Mouse (Mus musculus): ENCODE measurements around the gene Fermt2. TPM values are rescaled to one million over a fixed set of nuclear protein-coding genes. Genes with fewer than 3 reads are reported as not detected.

The Fermt2 gene
- total and polyA plus RNA-seq, 2 experiments from 2014 or later, result 26.4 to 66.7 TPM

- Histone ChIP-seq H3K27me3 (ENCODE audit: insufficient read depth, low read length) (no peaks in the 10 kb centered on the region), H3K27ac (ENCODE audit: low read depth, low read length) (no peak overlapping the region), H3K4me1 (ENCODE audit: insufficient read depth, low read length) (no peaks in the 10 kb centered on the region), H3K4me2 (ENCODE audit: low read depth, low read length, poor library complexity, severe bottlenecking) (no peak overlapping the region), H3K9me3 (ENCODE audit: low read length) (no peaks in the 10 kb centered on the region), H3K9ac (replicated peaks; ENCODE audit: low read length, poor library complexity, severe bottlenecking) (no peak overlapping the region), H3K36me3 (ENCODE audit: insufficient read depth, low read length) (no peaks in the 10 kb centered on the region), H3K4me3 (ENCODE audit: low read depth, low read length) (no peak overlapping the region)
- TF ChIP-seq CTCF (IDR thresholded peaks at IDR 0.05), result no peak
- DNase-seq (ENCODE audit: low spot score), result no peak
- ATAC-seq (ENCODE audit: low FRiP score), result no peak
- 70% methylated on average over 12 of the region's 12 CpGs for WGBS
Measured at GRCm38 (mm10) chr14:45442781-45443560, 86.9 kb downstream of the Fermt2 start.

- H3K4me3 ChIP-seq (ENCODE audit: low read depth, low read length), result no peak overlapping the region
- H3K4me2 ChIP-seq (ENCODE audit: low read depth, low read length, poor library complexity, severe bottlenecking), result no peak overlapping the region
- no peak for DNase-seq (ENCODE audit: low spot score)
- no peaks in the 10 kb centered on the region for H3K36me3 ChIP-seq (ENCODE audit: insufficient read depth, low read length)
- no peaks in the 10 kb centered on the region for H3K9me3 ChIP-seq (ENCODE audit: low read length)
- WGBS, result 71% methylated on average over 6 of the region's 6 CpGs
- H3K9ac ChIP-seq (replicated peaks; ENCODE audit: low read length, poor library complexity, severe bottlenecking), result no peak overlapping the region
- H3K27me3 ChIP-seq (ENCODE audit: insufficient read depth, low read length), result no peaks in the 10 kb centered on the region
- no peak overlapping the region for H3K27ac ChIP-seq (ENCODE audit: low read depth, low read length)
- H3K4me1 ChIP-seq (ENCODE audit: insufficient read depth, low read length), result no peaks in the 10 kb centered on the region
- TF ChIP-seq CTCF (IDR thresholded peaks at IDR 0.05), result no peak
- ATAC-seq (ENCODE audit: low FRiP score), result peak; percentile 71; the same call in 1 of the 2 replicates
Measured at GRCm38 (mm10) chr14:45441291-45441690, 88.6 kb downstream of the Fermt2 start.

GRCm38 (mm10) chr14:45439387-45439786 lies 90.5 kb downstream of the Fermt2 start:
- Histone ChIP-seq H3K4me2 (ENCODE audit: low read depth, low read length, poor library complexity, severe bottlenecking) (no peak overlapping the region), H3K9me3 (ENCODE audit: low read length) (no peaks in the 10 kb centered on the region), H3K36me3 (ENCODE audit: insufficient read depth, low read length) (no peaks in the 10 kb centered on the region), H3K27ac (ENCODE audit: low read depth, low read length) (no peak overlapping the region), H3K9ac (replicated peaks; ENCODE audit: low read length, poor library complexity, severe bottlenecking) (no peak overlapping the region), H3K4me3 (ENCODE audit: low read depth, low read length) (no peak overlapping the region), H3K4me1 (ENCODE audit: insufficient read depth, low read length) (no peaks in the 10 kb centered on the region), H3K27me3 (ENCODE audit: insufficient read depth, low read length) (no peaks in the 10 kb centered on the region)
- 65% methylated on average over 9 of the region's 9 CpGs for WGBS
- no peak for TF ChIP-seq CTCF (IDR thresholded peaks at IDR 0.05)
- no peak for ATAC-seq (ENCODE audit: low FRiP score)
- DNase-seq (ENCODE audit: low spot score), result no peak

- 89% methylated on average over 2 of the region's 2 CpGs for WGBS
- no peak overlapping the region for H3K4me3 ChIP-seq (ENCODE audit: low read depth, low read length)
- no peaks in the 10 kb centered on the region for H3K9me3 ChIP-seq (ENCODE audit: low read length)
- ATAC-seq (ENCODE audit: low FRiP score) (no peak), DNase-seq (ENCODE audit: low spot score) (no peak)
- no peak overlapping the region for H3K27ac ChIP-seq (ENCODE audit: low read depth, low read length)
- H3K36me3 ChIP-seq (ENCODE audit: insufficient read depth, low read length), result no peaks in the 10 kb centered on the region
- H3K4me1 ChIP-seq (ENCODE audit: insufficient read depth, low read length), result no peaks in the 10 kb centered on the region
- no peak for TF ChIP-seq CTCF (IDR thresholded peaks at IDR 0.05)
- H3K9ac ChIP-seq (replicated peaks; ENCODE audit: low read length, poor library complexity, severe bottlenecking), result no peak overlapping the region
- no peak overlapping the region for H3K4me2 ChIP-seq (ENCODE audit: low read depth, low read length, poor library complexity, severe bottlenecking)
- H3K27me3 ChIP-seq (ENCODE audit: insufficient read depth, low read length), result no peaks in the 10 kb centered on the region
Measured at GRCm38 (mm10) chr14:45438931-45439275, 91.0 kb downstream of the Fermt2 start.

GRCm38 (mm10) chr14:45438250-45438930 lies 91.5 kb downstream of the Fermt2 start:
- WGBS, result 86% methylated on average over 19 of the region's 19 CpGs
- TF ChIP-seq CTCF (IDR thresholded peaks at IDR 0.05), result no peak

GRCm38 (mm10) chr14:45434220-45434619 lies 95.7 kb downstream of the Fermt2 start:
- Histone ChIP-seq H3K4me1 (ENCODE audit: insufficient read depth, low read length) (no peaks in the 10 kb centered on the region), H3K36me3 (ENCODE audit: insufficient read depth, low read length) (no peaks in the 10 kb centered on the region)
- WGBS, result 75% methylated on average over 6 of the region's 6 CpGs

More at GRCm38 (mm10) chr14:45438250-45438930, 91.5 kb downstream of the Fermt2 start:
- no peaks in the 10 kb centered on the region for H3K36me3 ChIP-seq (ENCODE audit: insufficient read depth, low read length)
- no peaks in the 10 kb centered on the region for H3K9me3 ChIP-seq (ENCODE audit: low read length)
- H3K4me1 ChIP-seq (ENCODE audit: insufficient read depth, low read length), result no peaks in the 10 kb centered on the region
- no peak overlapping the region for H3K27ac ChIP-seq (ENCODE audit: low read depth, low read length)
- no peak overlapping the region for H3K4me2 ChIP-seq (ENCODE audit: low read depth, low read length, poor library complexity, severe bottlenecking)
- no peak for DNase-seq (ENCODE audit: low spot score)
- H3K4me3 ChIP-seq (ENCODE audit: low read depth, low read length), result no peak overlapping the region
- no peak for ATAC-seq (ENCODE audit: low FRiP score)
- no peak overlapping the region for H3K9ac ChIP-seq (replicated peaks; ENCODE audit: low read length, poor library complexity, severe bottlenecking)
- no peaks in the 10 kb centered on the region for H3K27me3 ChIP-seq (ENCODE audit: insufficient read depth, low read length)

More at GRCm38 (mm10) chr14:45434220-45434619, 95.7 kb downstream of the Fermt2 start:
- no peaks in the 10 kb centered on the region for H3K27me3 ChIP-seq (ENCODE audit: insufficient read depth, low read length)
- TF ChIP-seq CTCF (IDR thresholded peaks at IDR 0.05), result peak; percentile 43
- DNase-seq (ENCODE audit: low spot score) (no peak), ATAC-seq (ENCODE audit: low FRiP score) (no peak)
- H3K4me3 ChIP-seq (ENCODE audit: low read depth, low read length), result no peak overlapping the region
- H3K9ac ChIP-seq (replicated peaks; ENCODE audit: low read length, poor library complexity, severe bottlenecking), result no peak overlapping the region
- no peaks in the 10 kb centered on the region for H3K9me3 ChIP-seq (ENCODE audit: low read length)
- no peak overlapping the region for H3K4me2 ChIP-seq (ENCODE audit: low read depth, low read length, poor library complexity, severe bottlenecking)
- H3K27ac ChIP-seq (ENCODE audit: low read depth, low read length), result no peak overlapping the region

Data from midbrain, postnatal 0 days (tissue).